In the genomic region with DNA sequence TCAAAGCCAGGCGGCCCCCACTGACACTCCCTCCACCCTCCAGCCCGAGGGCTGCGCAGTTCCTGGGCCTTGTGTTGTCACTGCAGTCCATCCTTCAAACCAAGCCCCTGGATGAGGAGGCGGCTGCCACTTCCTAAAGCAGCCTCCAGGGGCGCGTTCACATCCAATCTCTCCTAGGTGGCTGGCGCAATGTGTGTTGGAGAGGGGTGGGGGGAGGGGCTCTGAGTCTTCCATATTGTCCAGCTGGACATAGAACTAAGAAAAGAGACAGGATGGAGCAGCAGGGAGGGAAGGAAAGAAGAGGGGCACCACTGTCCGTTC, we compare ENCODE assay signal across 8 mouse cellular contexts. TPM values are rescaled to one million over a fixed set of nuclear protein-coding genes. Genes with fewer than 3 reads are reported as not detected.
DNase-seq lines count a peak whose midpoint lies in the region; ATAC-seq and TF ChIP-seq lines count a peak whose summit lies in the region.

No protein-coding gene starts in this region.

- TF ChIP-seq POLR2A in bone marrow, adult 2 months (IDR thresholded peaks at IDR 0.05; ENCODE audit: borderline replicate concordance, control insufficient read depth, low read depth, low read length) = no peak

- ATAC-seq in kidney, embryonic 15.5 days (replicated peaks; ENCODE audit: low FRiP score) = peak; percentile 79
- ATAC-seq in lung, embryonic 16.5 days (ENCODE audit: low read depth) = peak; percentile 37
- ATAC-seq in stomach, postnatal 0 days (ENCODE audit: low FRiP score, low TSS enrichment) = peak; percentile 39; the same call in 1 of the 2 replicates

- H3K9ac ChIP-seq in kidney, embryonic 15.5 days = no peak overlapping the region; the same call in 1 of the 2 replicates
- H3K9ac ChIP-seq in lung, embryonic 16.5 days (ENCODE audit: low read length) = no peak overlapping the region
- no peak overlapping the region for H3K9ac ChIP-seq in stomach, postnatal 0 days (ENCODE audit: low read length)

- TF ChIP-seq CTCF in bone marrow, adult 2 months (IDR thresholded peaks at IDR 0.05; ENCODE audit: control insufficient read depth, insufficient read depth, low read length) = 0 out of 2 replicates have a peak, but pooled peaks have one; percentile 7
- peak; percentile 71 for TF ChIP-seq CTCF in stomach, postnatal 0 days (IDR thresholded peaks at IDR 0.05; ENCODE audit: low read depth)

- no peak for TF ChIP-seq EP300 in stomach, postnatal 0 days (optimal IDR thresholded peaks at IDR 0.05)

- H3K9me3 ChIP-seq in kidney, embryonic 15.5 days (replicated peaks) = no peaks in the 10 kb centered on the region
- no peaks in the 10 kb centered on the region for H3K9me3 ChIP-seq in lung, embryonic 16.5 days (ENCODE audit: control insufficient read depth, low read length)
- no peaks in the 10 kb centered on the region for H3K9me3 ChIP-seq in stomach, postnatal 0 days (ENCODE audit: control insufficient read depth, low read length)

- peak overlapping the region; percentile 39; the same call in 1 of the 2 replicates for H3K4me2 ChIP-seq in kidney, embryonic 15.5 days
- H3K4me2 ChIP-seq in lung, embryonic 16.5 days (ENCODE audit: low read depth, low read length) = no peak overlapping the region
- no peak overlapping the region for H3K4me2 ChIP-seq in stomach, postnatal 0 days (replicated peaks; ENCODE audit: low read depth)

- H3K36me3 ChIP-seq in kidney, embryonic 15.5 days = no peaks in the 10 kb centered on the region
- no peaks in the 10 kb centered on the region for H3K36me3 ChIP-seq in lung, embryonic 16.5 days (ENCODE audit: control insufficient read depth, insufficient read depth, low read length)
- H3K36me3 ChIP-seq in stomach, postnatal 0 days (ENCODE audit: control insufficient read depth, insufficient read depth, low read length) = no peaks in the 10 kb centered on the region

- no peak overlapping the region for H3K4me3 ChIP-seq in kidney, embryonic 15.5 days (replicated peaks)
- no peak overlapping the region for H3K4me3 ChIP-seq in bone marrow, adult 2 months (replicated peaks; ENCODE audit: control insufficient read depth, low read depth, low read length)
- no peak overlapping the region for H3K4me3 ChIP-seq in lung, embryonic 16.5 days (ENCODE audit: low read length)
- H3K4me3 ChIP-seq in stomach, postnatal 0 days (ENCODE audit: low read depth, low read length) = no peak overlapping the region

- no peak overlapping the region for H3K27ac ChIP-seq in kidney, embryonic 15.5 days
- H3K27ac ChIP-seq in bone marrow, adult 2 months (ENCODE audit: control insufficient read depth, insufficient read depth, low read depth, low read length, poor library complexity) = no peak overlapping the region
- no peak overlapping the region for H3K27ac ChIP-seq in lung, embryonic 16.5 days (ENCODE audit: low read length)
- no peak overlapping the region for H3K27ac ChIP-seq in stomach, postnatal 0 days (replicated peaks)

- no peak for DNase-seq in kidney, adult 11 months
- DNase-seq in forelimb bud, embryonic 11.5 days (ENCODE audit: low read depth, low spot score) = peak; percentile 76
- peak; percentile 63 for DNase-seq in stomach, postnatal 0 days (ENCODE audit: low spot score)
- no peak for DNase-seq in c-Kit-positive CD71-positive TER-119-positive erythroid progenitor cells, embryonic 14.5 days (ENCODE audit: low spot score)
- DNase-seq in urinary bladder, postnatal 14 days (ENCODE audit: low spot score) = no peak

- 6% methylated on average over 8 of the region's 8 CpGs for WGBS in kidney, embryonic 15.5 days
- WGBS in bone marrow, adult 2 months = 30% methylated on average over 8 of the region's 8 CpGs
- 11% methylated on average over 8 of the region's 8 CpGs for WGBS in lung, embryonic 16.5 days
- WGBS in stomach, postnatal 0 days = 14% methylated on average over 8 of the region's 8 CpGs

- peaks cover 24% of the 10 kb centered on the region for H3K4me1 ChIP-seq in kidney, embryonic 15.5 days
- no peaks in the 10 kb centered on the region for H3K4me1 ChIP-seq in bone marrow, adult 2 months (ENCODE audit: control insufficient read depth, insufficient read depth, low read length)
- peaks cover 11% of the 10 kb centered on the region for H3K4me1 ChIP-seq in lung, embryonic 16.5 days (replicated peaks; ENCODE audit: control insufficient read depth, insufficient read depth, low read length)
- 0 out of 2 replicates have a peak, but pooled peaks cover 2% of the 10 kb centered on the region for H3K4me1 ChIP-seq in stomach, postnatal 0 days (replicated peaks; ENCODE audit: control insufficient read depth, insufficient read depth)

- 0 out of 2 replicates have a peak, but pooled peaks cover 5% of the 10 kb centered on the region for H3K27me3 ChIP-seq in kidney, embryonic 15.5 days
- no peaks in the 10 kb centered on the region for H3K27me3 ChIP-seq in lung, embryonic 16.5 days (ENCODE audit: control insufficient read depth, insufficient read depth, low read depth, low read length)
- no peaks in the 10 kb centered on the region for H3K27me3 ChIP-seq in stomach, postnatal 0 days (ENCODE audit: control insufficient read depth, insufficient read depth, low read length)

RNA-seq across cellular contexts. Expression of a gene that starts 9.1 kb away (rescaled TPM):
- 2.2 and 2.8 TPM in 2 replicates for polyA plus RNA-seq in kidney, embryonic 15.5 days (2015; fragmentation: Nextera tagmentation; extraction: Ambion mirVana)
- not detected in 2 replicates for polyA plus RNA-seq in bone marrow, adult 2 months (2011; ENCODE audit: insufficient read depth, insufficient read length, low replicate concordance, missing spikeins)
- 2.2 and 2.3 TPM in 2 replicates for polyA plus RNA-seq in lung, embryonic 16.5 days (2015; fragmentation: Nextera tagmentation; extraction: Ambion mirVana)
- polyA plus RNA-seq in stomach, postnatal 0 days (2015; fragmentation: Nextera tagmentation; extraction: Ambion mirVana) = 4.5 and 4.9 TPM in 2 replicates

RNA-seq across cellular contexts. Expression of a gene that starts 21.7 kb away (rescaled TPM):
- 12.9 and 13.0 TPM in 2 replicates for polyA plus RNA-seq in kidney, embryonic 15.5 days (2015; fragmentation: Nextera tagmentation; extraction: Ambion mirVana)
- polyA plus RNA-seq in bone marrow, adult 2 months (2011; ENCODE audit: insufficient read depth, insufficient read length, low replicate concordance, missing spikeins) = 8.2 and 11.8 TPM in 2 replicates
- 43.1 and 49.9 TPM in 2 replicates for polyA plus RNA-seq in lung, embryonic 16.5 days (2015; fragmentation: Nextera tagmentation; extraction: Ambion mirVana)
- 4.6 and 4.9 TPM in 2 replicates for polyA plus RNA-seq in stomach, postnatal 0 days (2015; fragmentation: Nextera tagmentation; extraction: Ambion mirVana)

RNA-seq across cellular contexts. Expression of a gene that starts 45.8 kb away (rescaled TPM):
- 0.45 TPM in 2 replicates for polyA plus RNA-seq in kidney, embryonic 15.5 days (2015; fragmentation: Nextera tagmentation; extraction: Ambion mirVana)
- not detected in 2 replicates for polyA plus RNA-seq in bone marrow, adult 2 months (2011; ENCODE audit: insufficient read depth, insufficient read length, low replicate concordance, missing spikeins)
- polyA plus RNA-seq in lung, embryonic 16.5 days (2015; fragmentation: Nextera tagmentation; extraction: Ambion mirVana) = 0.08 TPM in 1 of 2 replicates, not detected in the other
- 0.07 TPM in 1 of 2 replicates, not detected in the other for polyA plus RNA-seq in stomach, postnatal 0 days (2015; fragmentation: Nextera tagmentation; extraction: Ambion mirVana)

Comparison
In these comparisons a context has a peak if more than half of its experiments do, and no peak if none do; other contexts are left out.
1. DNase-seq: peak in forelimb bud, embryonic 11.5 days (single experiment) and stomach, postnatal 0 days (single experiment); none in kidney, adult 11 months (single experiment), c-Kit-positive CD71-positive TER-119-positive erythroid progenitor cells, embryonic 14.5 days (single experiment) and urinary bladder, postnatal 14 days (single experiment).
2. Peak in every context shown above with its lines, with median percentiles within 50 percentile points of each other: ATAC-seq.